In the genomic region with DNA sequence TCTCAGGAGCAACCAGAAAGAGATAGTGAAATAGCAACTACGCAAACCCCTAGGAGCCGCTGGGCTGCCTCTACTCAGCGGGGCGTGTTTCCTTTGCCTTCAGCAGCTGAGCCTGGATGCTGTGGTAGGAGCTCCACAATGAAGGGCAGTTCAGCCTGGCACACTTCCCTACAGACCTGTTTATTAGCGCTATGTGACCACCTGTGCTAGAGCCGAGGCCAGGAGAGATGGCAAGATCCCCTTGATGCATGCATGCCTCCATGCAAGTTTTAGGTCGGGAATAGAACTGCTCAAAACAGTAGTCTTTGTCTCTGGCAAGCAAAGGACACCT, we compare ENCODE assay signal across 13 mouse cellular contexts.
DNase-seq lines count a peak whose midpoint lies in the region; ATAC-seq and TF ChIP-seq lines count a peak whose summit lies in the region.
"Had no signal": no experiment of that assay in that cellular context is flagged by ENCODE, and none has a peak within 500 bp of the region (broad histone marks: within the 10 kb centered on the region; RNA-seq: fewer than 3 reads in every experiment).

No protein-coding gene starts in this region.

- intact Hi-C loops in left cerebral cortex, postnatal 4 days (cut with DNase I) = no loop called here
- intact Hi-C loops in left cerebral cortex, adult 2 months (cut with DNase I) = no loop called here

- peak; percentile 26 for DNase-seq in left cerebral cortex, postnatal 4 days
- no peak for DNase-seq in left cerebral cortex, adult 2 months (ENCODE audit: extremely low spot score in 1 of 2, low spot score in 2 of 2)
- peak; percentile 66 for DNase-seq in cerebellum, adult 9-11 months
- no peak for DNase-seq in limb, embryonic 10.5 days (ENCODE audit: low spot score)
- no peak for DNase-seq in embryo, embryonic 9.5 days (ENCODE audit: extremely low spot score)
- no peak for DNase-seq in left cerebral cortex, adult 18-20 months (ENCODE audit: low spot score in 2 of 2)
- DNase-seq: gastrocnemius, postnatal 36 days; lung, adult 18-20 months had no signal

- no peak overlapping the region for H3K4me2 ChIP-seq in forebrain, embryonic 16.5 days (ENCODE audit: low read length)
- H3K4me2 ChIP-seq in forebrain, embryonic 15.5 days (replicated peaks) = no peak overlapping the region
- H3K4me2 ChIP-seq: limb, embryonic 12.5 days had no signal

- H3K27ac ChIP-seq in forebrain, embryonic 16.5 days (ENCODE audit: low read length) = no peak overlapping the region
- H3K27ac ChIP-seq in forebrain, embryonic 15.5 days (replicated peaks) = no peak overlapping the region
- no peak overlapping the region for H3K27ac ChIP-seq in left cerebral cortex, adult 2 months
- 0 out of 2 replicates have a peak overlapping the region, but pooled peaks have one; percentile 1 for H3K27ac ChIP-seq in limb, embryonic 10.5 days
- H3K27ac ChIP-seq: limb, embryonic 12.5 days had no signal

- H3K27me3 ChIP-seq in forebrain, embryonic 16.5 days (replicated peaks; ENCODE audit: control insufficient read depth, insufficient read depth, low read length) = no peaks in the 10 kb centered on the region
- H3K27me3 ChIP-seq in forebrain, embryonic 15.5 days = no peaks in the 10 kb centered on the region
- H3K27me3 ChIP-seq in limb, embryonic 10.5 days (ENCODE audit: low read depth, poor library complexity, severe bottlenecking) = no peaks in the 10 kb centered on the region
- H3K27me3 ChIP-seq: limb, embryonic 12.5 days; megakaryocyte, embryonic 14.5 days had no signal

- 62% methylated on average over 7 of the region's 7 CpGs for WGBS in forebrain, embryonic 16.5 days
- WGBS in forebrain, embryonic 15.5 days = 57% methylated on average over 7 of the region's 7 CpGs
- 80% methylated on average over 7 of the region's 7 CpGs for WGBS in limb, embryonic 10.5 days

- peaks cover 11% of the 10 kb centered on the region for H3K4me1 ChIP-seq in forebrain, embryonic 16.5 days (replicated peaks; ENCODE audit: control insufficient read depth, insufficient read depth, low read length)
- peaks cover 22% of the 10 kb centered on the region for H3K4me1 ChIP-seq in forebrain, embryonic 15.5 days
- H3K4me1 ChIP-seq in limb, embryonic 10.5 days = peaks cover 13% of the 10 kb centered on the region
- H3K4me1 ChIP-seq: megakaryocyte, embryonic 14.5 days had no signal

- no peaks in the 10 kb centered on the region for H3K36me3 ChIP-seq in forebrain, embryonic 16.5 days (ENCODE audit: control insufficient read depth, insufficient read depth)
- H3K36me3 ChIP-seq in forebrain, embryonic 15.5 days = no peaks in the 10 kb centered on the region
- no peaks in the 10 kb centered on the region for H3K36me3 ChIP-seq in limb, embryonic 10.5 days
- H3K36me3 ChIP-seq: limb, embryonic 12.5 days had no signal

- H3K9ac ChIP-seq in forebrain, embryonic 16.5 days (replicated peaks; ENCODE audit: low read depth, low read length) = no peak overlapping the region
- H3K9ac ChIP-seq in forebrain, embryonic 15.5 days (replicated peaks) = no peak overlapping the region
- H3K9ac ChIP-seq: limb, embryonic 12.5 days had no signal

- H3K4me3 ChIP-seq in forebrain, embryonic 16.5 days (replicated peaks; ENCODE audit: low read length) = no peak overlapping the region
- H3K4me3 ChIP-seq in forebrain, embryonic 15.5 days = no peak overlapping the region
- H3K4me3 ChIP-seq in left cerebral cortex, adult 2 months = no peak overlapping the region
- no peak overlapping the region for H3K4me3 ChIP-seq in limb, embryonic 10.5 days
- H3K4me3 ChIP-seq: limb, embryonic 12.5 days; megakaryocyte, embryonic 14.5 days had no signal

- peak; percentile 49; the same call in 1 of the 2 replicates for ATAC-seq in forebrain, embryonic 16.5 days
- ATAC-seq in forebrain, embryonic 15.5 days (replicated peaks) = no peak; the same call in 1 of the 2 replicates
- ATAC-seq: intestine, embryonic 16.5 days had no signal

- H3K9me3 ChIP-seq in forebrain, embryonic 16.5 days (ENCODE audit: control insufficient read depth, low read length) = no peaks in the 10 kb centered on the region
- no peaks in the 10 kb centered on the region for H3K9me3 ChIP-seq in forebrain, embryonic 15.5 days
- H3K9me3 ChIP-seq in limb, embryonic 10.5 days (replicated peaks) = no peaks in the 10 kb centered on the region
- H3K9me3 ChIP-seq: limb, embryonic 12.5 days; megakaryocyte, embryonic 14.5 days had no signal

- TF ChIP-seq CTCF in left cerebral cortex, adult 2 months (IDR thresholded peaks at IDR 0.05) = no peak

Comparison
In these comparisons a context has a peak if more than half of its experiments do, and no peak if none do; other contexts are left out.
1. DNase-seq: peak in left cerebral cortex, postnatal 4 days (single experiment) and cerebellum, adult 9-11 months (single experiment); none in left cerebral cortex, adult 2 months (0 of 2), limb, embryonic 10.5 days (single experiment), embryo, embryonic 9.5 days (single experiment) and left cerebral cortex, adult 18-20 months (0 of 2).